Mouse (Mus musculus) testis, adult 10 weeks (tissue): ENCODE measurements around the gene Lat. TPM values are rescaled to one million over a fixed set of nuclear protein-coding genes. Genes with fewer than 3 reads are reported as not detected.

Experiments
- polyA plus RNA-seq: library from polyadenylated mRNA; stranded (reverse); fragments of 350-450 nt; fragmentation: Illumina TruSeq; extraction: RNeasy Lipid Tissue Mini Kit (QIAGEN cat#74804); gene quantifications from one replicate; pipeline ENCODE4 v1.2.3, GENCODE M21; 2014; ENCODE audit warnings: low read depth, low replicate concordance

Lat gene
- not detected for polyA plus RNA-seq

DNA sequence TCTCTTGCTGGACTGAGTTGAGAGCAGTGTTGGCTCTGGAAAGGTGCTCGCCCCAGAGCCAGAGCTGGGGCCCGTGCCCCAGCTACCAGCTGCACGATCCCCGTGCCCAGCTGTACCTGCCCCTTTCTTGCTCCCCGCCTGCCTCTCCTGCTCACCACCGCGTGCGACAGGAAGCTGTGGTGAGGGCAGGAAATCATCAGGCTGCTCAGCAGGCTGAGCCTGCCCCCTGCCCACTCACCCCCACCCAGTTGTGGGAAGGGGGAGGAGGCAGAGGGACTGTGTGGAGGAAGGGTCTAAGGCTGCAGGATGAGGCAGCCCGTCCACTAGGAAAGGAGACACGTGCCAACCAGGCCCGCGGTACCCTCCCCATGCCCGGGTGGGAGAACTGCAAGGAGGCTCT lies at the start of gene Lat:
TSS of gene Lat (minus strand) at position 178 of the 400 bp plus-strand sequence.

GRCm38 (mm10) chr7:126414725-126415124 lies 45.4 kb upstream of the Lat start, which contains the start of gene Cd19:
Gene Cd19 (minus strand): TSS chr7:126414889.

DNA sequence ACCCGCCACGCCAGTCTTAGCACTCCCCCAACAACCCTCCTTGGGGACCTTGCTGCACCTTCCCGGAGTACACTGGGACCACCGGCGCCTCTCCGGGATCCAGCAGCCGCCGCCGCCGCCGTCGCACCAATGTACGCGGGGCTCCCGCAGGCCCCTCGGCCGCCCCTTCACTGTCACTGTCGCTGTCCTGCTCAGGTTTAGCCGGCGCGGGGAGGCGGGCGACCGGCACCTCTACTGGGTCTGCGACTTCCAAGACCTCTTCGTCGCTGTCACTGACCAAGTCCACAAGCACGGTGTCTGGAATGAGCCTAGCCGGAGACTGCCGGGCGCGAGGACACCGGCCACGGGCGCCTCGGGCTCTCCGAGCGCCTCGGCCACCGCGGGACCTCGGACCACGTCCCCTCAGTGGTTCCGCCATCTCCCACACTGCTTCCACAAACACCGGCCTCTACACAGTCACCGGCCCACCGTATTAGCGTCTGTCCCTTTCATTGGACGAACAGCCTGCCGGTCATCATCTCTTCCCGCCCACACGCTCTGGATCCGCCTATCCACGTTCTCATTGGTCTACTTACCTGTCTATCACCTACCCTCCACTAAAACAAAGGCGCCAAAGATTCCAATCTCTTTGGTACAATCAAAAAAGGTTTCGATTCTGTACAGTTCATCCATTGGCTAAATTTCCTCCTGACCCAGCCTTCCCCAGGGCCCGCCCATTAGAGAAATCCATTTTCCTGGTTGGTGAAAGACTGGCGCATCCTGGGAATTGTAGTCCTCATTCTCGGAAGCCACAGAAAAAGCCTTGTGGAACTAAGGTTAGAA lies 27.1 kb upstream of the Lat start, which contains the start of gene Nfatc2ip:
TSS of gene Nfatc2ip (minus strand) at position 440 of the 822 bp plus-strand sequence.

GRCm38 (mm10) chr7:126377278-126378158 lies 8.1 kb upstream of the Lat start, which contains the start of gene Spns1:
Gene Spns1 (minus strand): TSS chr7:126377450.

Other genes starting within 250 kb of the Lat start
- gene Xpo6, start 169.1 kb downstream of the Lat start, polyA plus RNA-seq: 149 TPM
- gene Sbk1, start 97.0 kb downstream of the Lat start, polyA plus RNA-seq: 2.2 TPM
- gene Spns1, start 7.9 kb upstream of the Lat start, polyA plus RNA-seq: 0.55 TPM
- 42.2 TPM for gene Nfatc2ip, start 27.2 kb upstream of the Lat start, polyA plus RNA-seq
- gene Cd19, start 45.3 kb upstream of the Lat start, polyA plus RNA-seq: 0.39 TPM
- 0.59 TPM for gene Rabep2, start 59.2 kb upstream of the Lat start, polyA plus RNA-seq
- not detected for gene Atp2a1, start 93.5 kb upstream of the Lat start, polyA plus RNA-seq
- 1.2 TPM for gene Sh2b1, start 105.9 kb upstream of the Lat start, polyA plus RNA-seq
- 2.5 TPM for gene Tufm, start 117.8 kb upstream of the Lat start, polyA plus RNA-seq
- gene Atxn2l, start 133.9 kb upstream of the Lat start, polyA plus RNA-seq: 218 TPM
- 352 TPM for gene Eif3c, start 196.8 kb upstream of the Lat start, polyA plus RNA-seq
- not detected for gene Apobr, start 215.4 kb upstream of the Lat start, polyA plus RNA-seq
- gene Cln3, start 216.2 kb upstream of the Lat start, polyA plus RNA-seq: 1.8 TPM
- not detected for gene Il27, start 225.4 kb upstream of the Lat start, polyA plus RNA-seq